Mouse (Mus musculus): ENCODE results near the gene Skida1.

Skida1 gene

DNA sequence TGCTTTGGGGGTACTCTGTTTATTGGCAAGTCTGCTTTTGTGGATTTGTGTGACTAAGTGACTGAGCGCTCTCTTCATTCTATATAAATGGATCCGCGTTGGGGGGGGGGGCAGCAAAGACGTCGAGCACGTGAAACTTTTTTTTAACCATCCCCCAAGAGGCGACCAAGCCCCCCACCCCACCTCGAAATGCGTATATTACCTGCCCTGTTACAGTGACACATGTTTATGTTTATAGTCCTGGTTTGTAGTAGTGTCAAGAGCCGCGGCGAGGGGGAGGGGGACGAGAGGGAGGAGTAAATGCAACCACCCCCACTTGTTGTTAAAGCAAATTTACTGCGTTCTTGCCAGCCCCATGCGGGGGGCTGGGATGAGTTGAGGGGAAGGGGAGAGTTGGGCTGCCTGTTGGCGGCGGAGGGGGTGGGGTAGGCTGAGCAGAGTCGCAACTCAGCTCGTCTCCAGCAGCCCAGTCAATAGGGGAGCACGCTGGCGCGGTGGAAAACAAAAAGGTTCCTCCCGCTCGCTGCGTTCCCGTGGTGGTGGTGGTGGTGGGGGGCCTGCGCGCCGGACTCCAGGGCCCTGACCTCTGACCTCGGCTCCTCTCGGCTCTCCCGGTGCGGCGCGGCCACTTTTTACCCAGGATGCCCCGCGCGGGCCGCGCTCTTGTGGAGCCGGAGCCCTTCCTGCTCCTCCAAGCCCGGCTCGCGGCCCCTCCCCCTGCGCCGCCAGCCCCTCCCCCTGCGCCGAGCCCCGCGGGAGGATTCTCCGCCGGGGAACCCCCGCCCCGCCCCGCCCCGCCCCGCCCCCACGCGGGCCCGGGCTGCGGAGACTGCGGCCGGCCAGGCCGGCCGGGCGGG, 7.3 kb upstream of the Skida1 start:
- peak; percentile 96 for DNase-seq (ENCODE audit: low read depth, low spot score)

- peak; percentile 53 for DNase-seq (ENCODE audit: low read depth, low spot score)
Observed at GRCm38 (mm10) chr2:18055016-18055928, 6.4 kb upstream of the Skida1 start, which contains the start of gene Mllt10. Gene Mllt10, plus strand, starts transcription at chr2:18055237.

DNA sequence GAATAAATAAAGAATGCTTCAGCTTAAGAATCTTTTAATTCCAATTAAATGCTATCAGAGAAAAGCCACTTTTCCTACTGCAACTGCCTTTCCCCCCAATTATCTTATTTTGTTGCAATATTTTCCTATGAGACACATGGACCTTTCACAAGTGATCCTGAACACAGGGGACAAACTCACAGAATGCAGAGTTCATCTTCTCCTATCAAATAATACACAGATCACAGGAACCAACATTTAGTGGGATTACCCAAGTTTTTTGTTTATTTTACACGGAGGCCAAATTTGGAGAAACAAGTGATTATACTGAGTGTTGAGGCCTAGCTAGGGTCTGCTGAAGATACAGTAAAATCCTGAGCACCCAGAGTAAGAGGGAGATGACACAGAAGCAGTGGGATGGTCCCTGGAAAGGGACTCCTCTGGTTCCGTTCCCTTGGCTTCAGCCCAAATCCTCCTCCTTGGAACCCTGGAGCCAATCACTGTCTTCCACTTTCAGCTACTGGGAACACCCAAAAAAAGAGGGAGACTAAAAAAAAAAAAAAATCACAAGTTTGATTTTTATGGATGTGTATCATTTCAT, 5.2 kb upstream of the Skida1 start:
- DNase-seq (ENCODE audit: low read depth, low spot score), result peak; percentile 18

DNA sequence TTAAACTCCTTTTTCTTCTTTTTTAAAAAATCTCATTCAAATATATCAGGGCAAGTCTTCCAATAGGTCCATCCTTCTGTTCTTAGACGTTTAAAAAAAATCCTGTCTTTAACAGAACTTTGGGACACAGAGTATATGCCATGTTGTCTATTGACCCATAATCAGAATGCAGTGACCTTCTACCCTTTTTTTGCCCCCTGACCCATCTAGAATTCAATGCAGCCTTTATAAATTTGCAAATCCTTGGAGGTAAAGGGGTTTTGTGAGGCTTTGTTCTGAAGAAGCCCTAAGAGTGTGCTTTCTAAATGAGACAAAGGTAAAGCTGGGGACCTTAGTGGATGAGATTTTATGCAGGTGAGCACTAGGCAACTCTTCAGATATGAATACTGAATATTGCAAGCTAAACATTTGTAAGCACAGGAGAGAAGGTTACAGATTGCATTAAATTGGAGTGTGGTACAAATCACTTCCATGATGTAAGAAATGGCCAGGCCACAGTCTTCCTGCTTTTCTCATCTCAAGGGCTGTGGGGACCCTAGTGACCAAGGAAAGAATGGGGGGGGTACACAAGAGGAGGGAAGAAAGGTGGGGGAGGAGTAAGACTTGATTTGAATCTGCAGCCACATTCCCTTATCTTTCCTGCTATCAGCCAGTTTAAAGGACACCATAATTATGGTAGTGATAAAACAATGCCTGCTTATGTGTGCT, 4.5 kb upstream of the Skida1 start:
- DNase-seq (ENCODE audit: low read depth, low spot score), result no peak

DNA sequence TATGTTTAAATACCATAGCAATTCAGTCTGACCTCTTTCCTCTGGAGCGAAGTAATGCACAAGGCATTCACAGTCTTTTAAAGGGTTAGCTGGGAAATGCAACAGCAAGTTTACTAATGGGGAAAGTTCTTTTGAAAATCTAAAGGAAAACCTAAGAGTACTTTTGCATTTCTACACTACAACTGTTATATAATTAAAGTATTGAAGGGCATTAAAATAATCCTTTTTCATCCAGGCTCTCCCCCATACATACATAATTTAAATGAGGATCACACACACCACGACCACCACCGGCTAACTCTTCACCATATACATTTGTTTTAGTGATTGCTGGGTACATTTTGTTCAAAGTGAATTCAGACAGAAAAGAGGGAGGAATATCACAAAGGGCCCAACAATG, 3.7 kb upstream of the Skida1 start:
- no peak for DNase-seq (ENCODE audit: low read depth, low spot score)

DNA sequence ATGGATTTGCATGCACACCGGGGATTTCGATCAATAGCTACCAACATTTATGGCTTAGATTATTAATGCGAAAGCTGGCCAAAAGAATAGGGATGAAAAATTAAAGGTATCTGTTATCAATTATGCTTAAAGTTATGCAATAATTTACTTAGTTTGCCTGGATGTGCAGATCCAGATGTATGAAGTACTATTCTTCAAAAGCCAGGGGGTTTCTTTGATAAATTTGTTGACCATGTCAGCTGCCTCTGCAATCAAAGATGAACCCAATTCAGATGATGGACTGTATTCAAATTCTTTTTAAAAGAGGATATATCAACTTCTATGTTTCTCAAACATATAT, 3.0 kb upstream of the Skida1 start:
- DNase-seq (ENCODE audit: low read depth, low spot score), result no peak

- no peak for DNase-seq (ENCODE audit: low read depth, low spot score)
Observed at GRCm38 (mm10) chr2:18051026-18051830, 2.4 kb upstream of the Skida1 start.

GRCm38 (mm10) chr2:18050541-18050985, 1.7 kb upstream of the Skida1 start:
- DNase-seq (ENCODE audit: low read depth, low spot score), result peak; percentile 16

DNA sequence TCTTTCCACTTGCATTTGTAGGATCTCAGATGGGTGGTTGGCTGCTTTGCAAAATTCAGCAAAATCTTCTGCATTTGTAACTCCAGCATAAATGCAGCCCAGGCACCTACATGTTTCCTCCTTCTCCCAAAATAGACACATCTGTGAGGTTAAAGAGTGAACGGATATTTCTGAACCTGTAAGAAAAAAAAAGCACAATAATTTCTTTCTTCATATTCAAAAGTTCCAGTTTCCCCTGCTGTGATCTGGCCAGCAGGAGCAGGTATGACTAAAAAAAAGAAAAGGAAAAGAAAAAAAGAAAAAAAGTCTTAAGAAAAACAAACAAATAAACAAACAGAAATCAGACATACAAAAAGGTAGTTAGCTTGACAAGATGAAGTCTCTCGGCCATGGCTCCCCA, 1.2 kb upstream of the Skida1 start:
- DNase-seq (ENCODE audit: low read depth, low spot score), result no peak

DNA sequence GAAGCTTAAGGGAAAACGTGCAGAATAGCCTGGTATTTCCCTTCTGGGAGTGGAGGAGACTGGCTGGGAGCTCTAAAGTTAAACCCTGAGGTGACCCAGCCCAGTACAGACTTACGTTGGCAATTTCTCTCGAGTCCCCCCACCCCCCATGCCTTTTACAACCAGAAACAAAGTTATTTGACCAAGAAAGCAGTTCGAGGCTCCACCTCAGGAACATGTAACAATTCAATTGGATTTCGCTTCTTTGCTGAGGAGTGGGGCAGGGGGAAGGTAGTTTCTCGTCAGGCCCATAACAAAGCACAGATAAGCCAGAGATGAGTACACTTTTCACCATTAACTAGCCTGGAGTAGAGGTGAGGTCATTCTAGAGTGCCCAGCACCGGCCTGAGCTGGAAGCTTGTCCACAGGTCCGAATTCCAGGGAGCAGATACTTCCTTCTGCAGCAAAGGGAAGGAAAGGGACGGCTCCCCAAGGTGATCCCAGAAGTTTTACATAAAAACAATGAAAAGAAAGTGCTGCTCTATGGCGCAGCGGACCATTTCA, 499 bp upstream of the Skida1 start:
- peak; percentile 57 for DNase-seq (ENCODE audit: low read depth, low spot score)

DNA sequence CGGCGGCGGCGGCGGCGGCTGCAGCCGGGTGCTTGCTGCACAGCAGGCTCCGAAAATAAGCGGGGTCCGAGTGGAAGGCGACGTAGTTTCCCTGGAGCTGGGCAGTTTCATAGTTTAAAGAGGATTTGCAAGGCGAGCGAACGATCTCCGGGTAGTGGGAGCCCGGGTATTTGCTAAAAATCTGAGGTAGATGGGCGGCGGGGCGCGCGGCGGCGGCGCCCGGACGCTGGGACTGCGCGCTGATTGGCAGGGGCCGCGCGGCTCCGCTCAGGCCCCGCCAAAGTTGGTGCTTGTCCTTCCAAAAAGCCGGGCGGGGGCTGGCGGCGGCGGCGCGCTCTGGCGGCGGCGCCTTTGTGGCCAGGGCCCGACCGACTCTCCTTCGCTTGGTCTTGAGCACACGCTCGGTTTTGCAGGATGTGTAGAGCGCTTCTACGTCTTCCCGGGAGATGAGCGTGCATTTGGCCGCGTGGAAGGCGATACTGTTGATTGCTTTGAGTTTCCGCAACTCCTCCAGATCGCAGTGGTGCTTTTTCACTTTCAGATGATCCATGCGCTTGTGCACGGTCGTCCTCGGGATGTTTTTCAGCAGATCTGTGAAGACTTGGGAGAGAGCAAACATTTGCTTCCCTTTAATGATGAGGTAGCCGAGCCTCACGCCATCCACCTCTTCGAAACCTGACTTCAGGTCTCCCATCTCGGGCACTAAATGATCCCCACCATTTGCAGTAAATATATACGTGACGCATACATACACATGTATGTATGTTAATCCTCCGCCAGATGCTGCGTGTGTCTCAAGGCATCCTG, 1.0 kb downstream of the Skida1 start:
- DNase-seq (ENCODE audit: low read depth, low spot score), result peak; percentile 84

GRCm38 (mm10) chr2:18046758-18047645, 1.8 kb downstream of the Skida1 start:
- DNase-seq (ENCODE audit: low read depth, low spot score), result peak; percentile 65

DNA sequence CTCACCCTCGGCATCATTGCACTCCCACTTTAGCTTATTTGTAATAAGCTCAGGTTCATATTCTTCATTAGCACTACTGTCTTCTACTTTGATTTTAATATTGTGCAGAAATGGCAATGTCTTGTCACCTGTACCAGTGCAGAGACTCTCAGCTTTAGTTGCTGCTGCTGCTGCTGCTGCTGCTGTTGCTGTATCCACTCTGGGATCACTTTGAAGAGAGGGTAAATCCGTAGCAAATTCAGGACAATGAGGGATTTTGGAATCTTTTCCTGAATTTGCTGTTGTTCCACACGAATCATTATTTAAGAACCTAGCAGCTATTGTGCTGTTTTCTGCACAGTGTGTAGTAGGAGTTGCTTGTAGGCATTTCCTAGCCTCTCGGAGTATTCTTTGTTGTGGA, 2.7 kb downstream of the Skida1 start:
- DNase-seq (ENCODE audit: low read depth, low spot score), result no peak

DNA sequence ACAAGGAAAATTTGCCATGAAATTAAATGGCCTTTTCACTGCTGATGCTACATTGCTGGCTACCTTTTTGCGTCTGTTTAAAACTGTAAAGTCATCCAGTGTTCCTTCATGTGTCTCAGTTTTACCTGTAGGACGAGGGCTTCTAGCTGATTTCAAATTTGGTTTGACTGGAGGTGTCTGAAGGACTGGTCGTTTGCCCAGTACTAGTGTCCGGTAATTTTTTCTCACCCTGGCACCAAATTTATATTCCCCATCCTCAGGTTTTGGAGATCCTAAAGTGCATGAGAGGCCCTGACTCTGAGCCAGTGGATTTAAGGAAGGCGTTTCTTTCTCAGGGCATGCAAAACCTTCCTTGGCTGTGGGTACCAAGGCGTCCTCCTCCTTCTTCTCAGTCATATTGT, 3.1 kb downstream of the Skida1 start:
- DNase-seq (ENCODE audit: low read depth, low spot score), result no peak

- DNase-seq (ENCODE audit: low read depth, low spot score), result no peak
Observed at GRCm38 (mm10) chr2:18045143-18045780, 3.6 kb downstream of the Skida1 start.

DNA sequence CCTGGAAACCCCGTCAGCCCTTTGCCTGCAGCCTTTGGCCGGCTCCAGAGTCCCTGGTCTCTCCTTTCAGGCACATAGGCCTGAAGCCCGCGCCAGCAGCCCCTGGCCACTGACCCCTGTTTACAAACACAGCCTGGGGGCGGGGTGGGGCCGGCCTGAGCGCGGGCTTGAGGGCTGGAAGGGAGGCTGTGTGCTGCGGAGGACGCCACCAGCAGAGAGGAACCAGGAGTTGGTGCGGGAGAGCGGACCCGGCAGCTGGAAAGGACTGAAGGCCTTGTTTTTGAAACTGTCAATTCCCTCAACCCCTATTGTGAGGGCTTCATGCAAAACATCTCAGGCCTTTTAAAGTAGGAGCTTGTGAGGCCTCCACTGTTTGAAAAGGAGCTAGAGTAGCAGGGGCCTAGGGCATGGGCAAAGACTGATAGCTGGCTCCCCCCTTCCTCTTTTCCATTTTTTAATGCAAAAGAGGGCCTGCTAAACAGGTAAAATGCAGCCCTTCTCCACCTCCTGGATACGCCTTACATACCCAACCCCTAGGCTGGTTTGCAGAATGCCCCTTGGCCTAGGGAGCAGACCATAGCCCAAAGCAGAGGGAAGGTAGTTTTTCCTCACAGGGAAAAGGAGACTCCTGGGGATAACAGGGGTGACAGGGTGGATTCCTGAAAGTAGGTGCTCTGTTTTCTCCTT, 7.5 kb downstream of the Skida1 start:
- DNase-seq (ENCODE audit: low read depth, low spot score), result peak; percentile 53

DNA sequence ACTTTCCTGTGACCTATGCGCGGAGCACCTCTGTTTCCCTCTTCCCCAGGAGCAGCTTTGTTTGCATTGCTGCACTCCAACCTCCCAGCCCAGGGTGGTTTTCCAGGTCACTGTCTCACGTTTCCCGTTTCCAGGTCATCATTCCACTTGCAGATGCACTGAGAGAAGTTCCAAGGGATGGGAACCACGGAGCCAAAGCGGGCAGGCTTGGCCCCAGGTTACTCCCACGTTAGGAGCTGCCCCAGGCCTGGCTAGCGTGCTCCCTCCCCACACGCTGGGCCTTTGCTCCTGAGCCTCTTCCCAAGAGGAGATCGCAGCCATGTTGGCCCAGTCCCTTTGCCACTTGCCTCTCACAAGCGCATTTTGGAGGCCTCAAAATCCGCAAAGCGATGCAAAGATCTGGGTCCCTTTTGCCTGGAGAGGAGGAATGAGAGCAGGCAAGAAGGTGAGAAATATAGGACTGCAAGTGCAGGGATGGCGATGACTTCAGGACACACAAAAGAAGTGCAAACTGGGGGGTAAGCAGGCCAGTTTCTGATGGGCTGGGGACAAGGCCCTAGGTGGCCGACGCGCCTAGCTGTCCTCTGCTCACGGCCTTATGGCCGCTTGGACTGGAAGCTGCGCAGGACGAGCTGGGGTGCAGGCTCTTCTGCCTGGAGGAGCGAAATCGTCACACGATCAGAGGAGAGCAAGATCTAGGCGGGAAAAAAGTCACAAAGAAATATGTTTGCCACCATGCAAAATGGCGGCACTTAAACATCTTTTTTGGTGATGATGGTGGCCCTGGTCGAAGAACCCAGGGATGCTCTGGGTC, 8.3 kb downstream of the Skida1 start:
- peak; percentile 78 for DNase-seq (ENCODE audit: low read depth, low spot score)
